Mouse (Mus musculus) lung, postnatal 0 days (tissue): ENCODE results near the gene Sost.
A peak's percentile ranks its signal among the peaks of the same experiment; 100 is the strongest.

Experiments
- CTCF ChIP-seq: IDR thresholded peaks from 2 replicates; pipeline ENCODE4 v1.5.1; 2016; ENCODE audit warnings: antibody characterized with exemption, mild to moderate bottlenecking
- EP300 ChIP-seq: IDR thresholded peaks from 2 replicates; pipeline ENCODE4 v1.6.1; 2016; ENCODE audit warnings: antibody characterized with exemption, mild to moderate bottlenecking, control low read depth

DNA sequence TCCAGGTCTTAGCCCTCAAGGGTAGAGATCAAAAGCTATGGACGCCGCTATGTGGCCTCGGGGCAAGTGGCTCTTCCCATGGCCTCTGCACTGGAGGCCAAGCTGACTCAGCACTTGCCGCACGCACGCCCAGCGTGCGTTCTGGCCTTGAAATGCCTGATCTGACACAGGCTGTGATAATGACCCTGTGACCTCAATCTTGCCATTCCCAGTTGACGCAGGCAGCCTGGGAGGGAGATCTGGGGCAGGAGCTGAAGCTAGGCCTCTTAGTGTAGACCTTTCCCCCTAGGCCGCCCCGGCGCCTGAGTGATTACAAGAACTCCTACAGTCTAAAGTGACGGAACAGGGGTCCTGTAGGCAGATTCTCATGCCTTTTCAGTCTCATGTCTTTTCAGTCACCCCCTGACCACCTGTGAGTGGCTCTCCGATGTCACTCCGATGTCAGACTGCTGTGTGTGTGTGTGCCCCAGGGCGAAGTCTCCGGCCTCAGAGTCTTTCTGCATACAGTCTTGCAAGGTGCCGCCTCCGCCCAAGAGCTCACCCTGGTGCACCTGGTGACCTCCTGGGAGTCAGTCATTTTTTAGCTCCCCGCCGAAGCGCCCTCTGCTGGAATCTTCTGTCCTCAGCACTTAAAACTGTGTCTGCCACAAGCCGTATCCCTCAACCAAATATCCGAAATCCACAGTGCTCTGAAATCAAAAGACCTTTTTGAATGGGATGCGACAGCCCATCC, 38.6 kb downstream of the Sost start:
- TF ChIP-seq CTCF (peak; percentile 58), EP300 (no peak)
